Mouse (Mus musculus) embryo, embryonic 10.5 days (tissue): ENCODE measurements at regions not wholly inside any gene's neighbourhood (a gene's known extent, or its start where the extent isn't known, plus 50 kb on each side); places are given as distances from the start of the nearest gene placed in this dataset.
"Not testable (repeated sequence)": the region's sequence is repeated elsewhere in the genome, so short reads cannot be mapped to it uniquely, and the experiment has no call there.

Experiments
- DNase-seq: peaks from one replicate; pipeline ENCODE4 v3.0.0-alpha.2; 2015; ENCODE audit warnings: low spot score

- DNase-seq, result no peak
Measured at GRCm38 (mm10) chr5:12639549-12639948, 256.4 kb downstream of the Sema3d start.

GRCm38 (mm10) chr5:12646269-12646668, 263.1 kb downstream of the Sema3d start:
- DNase-seq, result peak; percentile 39

- DNase-seq, result no peak
Measured at GRCm38 (mm10) chr5:12673666-12674065, 290.5 kb downstream of the Sema3d start.

GRCm38 (mm10) chr5:12674134-12674533, 290.9 kb downstream of the Sema3d start:
- no peak for DNase-seq

GRCm38 (mm10) chr5:12676712-12677111, 293.5 kb downstream of the Sema3d start:
- DNase-seq, result peak; percentile 55

- DNase-seq, result no peak
Measured at GRCm38 (mm10) chr5:12714894-12715293, 331.7 kb downstream of the Sema3d start.

GRCm38 (mm10) chr5:12751514-12751913, 368.3 kb downstream of the Sema3d start:
- peak; percentile 63 for DNase-seq

- DNase-seq, result no peak
Measured at GRCm38 (mm10) chr5:12759634-12760033, 365.6 kb upstream of the Sema3a start.

GRCm38 (mm10) chr5:12767383-12767782, 357.8 kb upstream of the Sema3a start:
- peak; percentile 7 for DNase-seq

- DNase-seq, result no peak
Measured at GRCm38 (mm10) chr5:12782681-12783080, 342.5 kb upstream of the Sema3a start.

GRCm38 (mm10) chr5:12808729-12809128, 316.5 kb upstream of the Sema3a start:
- no peak for DNase-seq

- no peak for DNase-seq
Measured at GRCm38 (mm10) chr5:12809884-12810283, 315.3 kb upstream of the Sema3a start.

- not testable (repeated sequence) for DNase-seq
Measured at GRCm38 (mm10) chr5:12847207-12847606, 278.0 kb upstream of the Sema3a start.

GRCm38 (mm10) chr5:12856869-12857268, 268.3 kb upstream of the Sema3a start:
- no peak for DNase-seq

GRCm38 (mm10) chr5:12868355-12869217, 256.6 kb upstream of the Sema3a start:
- peak; percentile 43 for DNase-seq

GRCm38 (mm10) chr5:12872888-12873287, 252.3 kb upstream of the Sema3a start:
- no peak for DNase-seq

- DNase-seq, result no peak
Measured at GRCm38 (mm10) chr5:12877595-12878296, 247.5 kb upstream of the Sema3a start.

- DNase-seq, result no peak
Measured at GRCm38 (mm10) chr5:12892333-12892732, 232.9 kb upstream of the Sema3a start.

GRCm38 (mm10) chr5:12894638-12895037, 230.6 kb upstream of the Sema3a start:
- DNase-seq, result no peak

GRCm38 (mm10) chr5:12910741-12911140, 214.5 kb upstream of the Sema3a start:
- no peak for DNase-seq

- no peak for DNase-seq
Measured at GRCm38 (mm10) chr5:12914395-12914794, 210.8 kb upstream of the Sema3a start.

GRCm38 (mm10) chr5:12919335-12919734, 205.9 kb upstream of the Sema3a start:
- DNase-seq, result no peak

GRCm38 (mm10) chr5:12922889-12923288, 202.3 kb upstream of the Sema3a start:
- DNase-seq, result no peak
